Mouse (Mus musculus): ENCODE data around the gene Helz2.

Gene Helz2

GRCm38 (mm10) chr2:181241602-181242313 lies at the start of gene Helz2:
Gene Helz2, minus strand, starts transcription at chr2:181242027.
- peak; percentile 25 for DNase-seq (ENCODE audit: low spot score)

DNA sequence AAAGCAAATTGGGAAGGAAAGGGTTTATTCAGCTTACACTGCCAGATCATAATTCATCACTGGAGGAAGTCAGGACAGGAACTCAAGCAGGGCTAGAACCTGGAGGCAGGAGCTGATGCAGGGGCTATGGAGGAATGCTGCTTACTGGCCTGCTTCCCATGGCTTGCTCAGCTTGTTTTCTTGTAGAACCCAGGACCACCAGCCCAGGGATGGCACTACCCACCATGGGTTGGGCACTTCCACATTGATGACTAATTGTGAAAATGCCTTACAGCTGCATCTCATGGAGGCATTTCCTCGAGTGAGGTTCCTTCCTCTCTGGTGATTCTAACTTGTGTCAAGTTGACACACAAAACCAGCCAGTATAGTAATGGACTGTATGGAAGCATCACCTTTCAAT lies 49.1 kb upstream of the Helz2 start:
- no peak for DNase-seq (ENCODE audit: low spot score)

DNA sequence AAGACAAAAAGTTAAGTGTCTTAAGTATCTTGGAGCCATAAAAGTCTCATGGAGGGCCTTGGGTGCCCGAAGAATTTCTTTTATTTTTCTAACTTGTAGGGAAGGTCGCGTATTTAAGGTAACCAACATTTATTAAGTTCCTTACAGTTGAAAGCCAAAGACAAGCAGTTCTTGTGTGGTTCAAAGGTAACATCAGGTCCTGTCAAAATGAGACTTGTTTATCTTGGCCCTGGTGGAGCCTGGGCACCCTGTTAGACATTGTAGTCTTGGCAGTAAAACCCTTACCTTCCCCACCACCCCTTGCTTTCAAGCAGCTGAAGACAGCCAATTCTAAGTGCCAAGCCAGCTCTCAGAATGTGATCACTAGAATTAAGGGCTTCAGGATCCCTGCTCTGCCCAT lies 46.9 kb upstream of the Helz2 start:
- no peak for DNase-seq (ENCODE audit: low spot score)

- peak; percentile 81 for DNase-seq (ENCODE audit: low spot score)
Measured at GRCm38 (mm10) chr2:181287958-181288350, 46.1 kb upstream of the Helz2 start, which contains the start of gene Gmeb2. Gene Gmeb2, minus strand, starts transcription at chr2:181288035.

- DNase-seq (ENCODE audit: low spot score), result peak; percentile 76
Measured at GRCm38 (mm10) chr2:181287338-181287957, 45.6 kb upstream of the Helz2 start.

DNA sequence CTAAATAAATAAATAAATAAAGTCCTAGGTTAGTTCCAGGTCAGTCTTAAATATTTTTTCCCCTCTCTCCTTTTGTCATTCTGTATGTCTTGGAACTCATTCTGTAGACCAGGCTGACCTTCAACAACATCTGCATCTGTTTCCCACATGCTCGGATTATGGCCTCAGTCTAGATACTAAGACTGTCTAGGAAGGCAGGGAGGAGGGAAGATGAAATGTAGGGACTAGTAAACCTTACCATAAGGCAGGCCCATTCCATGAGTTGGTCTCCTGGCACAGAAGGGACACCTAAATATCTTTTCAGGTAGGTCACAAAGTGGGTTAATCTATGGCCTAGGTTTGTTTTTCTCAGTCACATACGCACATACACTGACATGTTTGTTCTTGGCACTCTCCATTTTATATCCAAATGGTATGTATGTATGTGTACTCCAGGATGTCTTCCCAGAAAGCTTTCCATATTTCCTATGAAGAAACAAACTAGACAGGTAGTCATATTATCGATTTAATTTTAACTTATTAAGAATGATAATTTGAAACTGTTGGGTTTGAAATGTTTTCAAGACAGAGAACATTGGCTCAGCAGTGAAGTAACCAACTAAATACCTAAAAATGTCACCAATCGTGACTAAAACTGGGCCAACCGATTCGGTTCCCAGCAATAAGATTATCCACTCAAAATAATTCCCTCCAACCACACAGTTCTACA lies 45.0 kb upstream of the Helz2 start:
- DNase-seq (ENCODE audit: low spot score), result no peak

DNA sequence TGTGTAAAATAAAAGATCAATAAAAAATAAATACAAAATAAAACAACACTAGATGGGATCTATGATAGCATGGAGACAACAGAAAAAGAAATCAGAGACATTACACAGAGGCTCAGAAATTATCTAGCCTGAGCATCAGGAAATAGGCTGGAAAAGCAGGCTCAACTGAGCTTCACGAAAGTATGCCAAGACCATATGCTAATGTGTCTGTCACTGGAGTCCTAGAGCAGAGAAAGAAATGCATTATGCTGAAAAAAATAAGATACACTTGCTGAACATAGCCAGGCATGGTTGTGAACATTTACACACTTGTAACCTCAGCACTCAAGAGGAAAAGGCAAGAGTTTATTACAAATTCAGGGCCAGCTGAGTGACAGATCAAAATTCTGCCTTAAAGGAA lies 38.1 kb upstream of the Helz2 start:
- no peak for DNase-seq (ENCODE audit: low spot score)

GRCm38 (mm10) chr2:181277866-181278265 lies 36.0 kb upstream of the Helz2 start:
- no peak for DNase-seq (ENCODE audit: low spot score)

- DNase-seq (ENCODE audit: low spot score), result no peak
Measured at GRCm38 (mm10) chr2:181276766-181277165, 34.9 kb upstream of the Helz2 start.

DNA sequence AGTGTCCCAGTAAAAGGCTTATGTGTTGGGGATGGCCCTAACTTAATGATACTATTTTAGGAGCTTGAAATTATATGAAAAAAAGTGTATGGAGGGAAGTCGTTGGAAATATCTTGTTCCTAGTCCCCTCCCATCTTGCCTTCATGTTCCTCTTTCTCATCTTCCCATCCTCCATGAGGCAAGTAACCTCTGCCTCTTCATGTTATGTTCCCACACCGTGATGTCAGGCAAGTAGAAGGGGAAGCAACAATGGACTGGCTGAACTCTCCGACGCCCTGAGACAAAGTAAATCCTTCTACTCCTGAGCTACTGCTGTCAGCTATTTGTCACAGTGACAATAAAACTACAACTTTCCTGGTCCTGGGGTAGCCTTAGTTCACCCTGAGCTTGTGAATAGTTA lies 32.8 kb upstream of the Helz2 start:
- no peak for DNase-seq (ENCODE audit: low spot score)

DNA sequence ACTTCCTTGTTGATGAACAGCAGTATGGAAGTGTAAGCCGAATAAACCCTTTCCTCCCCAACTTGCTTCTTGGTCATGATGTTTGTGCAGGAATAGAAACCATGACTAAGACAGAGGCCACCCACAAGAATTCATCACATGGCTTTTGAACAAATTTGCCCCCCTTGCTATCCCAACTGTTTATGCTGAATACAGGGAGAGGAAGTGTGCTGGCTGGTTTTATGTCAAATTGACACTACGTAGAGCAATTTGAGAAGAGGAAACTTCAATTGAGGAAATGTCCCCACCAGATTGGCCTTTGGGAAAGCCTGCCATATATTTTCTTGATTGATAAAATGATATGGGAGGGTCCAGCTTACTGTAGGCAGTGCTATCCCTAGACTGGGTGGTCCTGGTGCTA lies 32.0 kb upstream of the Helz2 start:
- DNase-seq (ENCODE audit: low spot score), result no peak

- DNase-seq (ENCODE audit: low spot score), result no peak
Measured at GRCm38 (mm10) chr2:181272092-181272491, 30.3 kb upstream of the Helz2 start.

GRCm38 (mm10) chr2:181266839-181267238 lies 25.0 kb upstream of the Helz2 start:
- no peak for DNase-seq (ENCODE audit: low spot score)

DNA sequence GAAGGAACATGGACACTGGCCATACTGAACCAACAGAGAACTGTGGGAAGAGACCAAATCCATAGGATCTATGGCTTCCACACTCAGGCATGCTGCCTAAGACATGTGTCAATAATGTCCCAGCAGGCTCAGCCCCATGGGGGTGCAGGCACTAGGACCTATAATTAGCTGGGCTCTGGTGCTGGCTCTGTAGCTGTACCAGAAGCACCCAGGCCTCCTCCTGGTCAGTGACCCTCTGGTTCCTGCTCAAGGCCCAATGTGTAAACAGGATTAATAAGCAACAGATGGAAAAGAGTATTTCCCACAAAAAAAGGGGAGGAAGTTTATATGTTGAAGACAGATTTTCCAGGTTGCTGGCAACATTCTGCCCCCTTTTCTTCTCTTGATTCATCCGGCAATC lies 11.4 kb upstream of the Helz2 start:
- no peak for DNase-seq (ENCODE audit: low spot score)

DNA sequence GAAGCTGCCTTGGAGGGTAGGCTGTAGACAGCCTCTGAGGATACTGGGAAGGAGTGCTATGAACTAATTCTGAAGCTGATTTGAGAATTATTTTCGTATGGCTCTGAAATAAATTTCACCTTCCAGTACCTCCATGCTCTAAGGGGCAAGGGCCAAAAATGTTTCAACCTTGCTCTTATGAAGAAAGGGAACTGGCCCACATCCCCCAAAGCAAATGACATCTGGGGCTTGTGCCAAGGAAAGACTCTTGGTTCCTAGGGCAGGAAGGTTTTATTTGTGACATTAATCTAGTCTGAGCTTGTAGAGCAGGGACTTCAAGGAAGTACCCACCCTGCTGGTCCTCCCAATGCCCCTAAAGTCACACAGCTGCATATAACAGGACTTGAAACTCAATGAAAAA lies 10.0 kb upstream of the Helz2 start:
- no peak for DNase-seq (ENCODE audit: low spot score)

- no peak for DNase-seq (ENCODE audit: low spot score)
Measured at GRCm38 (mm10) chr2:181249217-181249616, 7.4 kb upstream of the Helz2 start.

GRCm38 (mm10) chr2:181245031-181245430 lies 3.2 kb upstream of the Helz2 start:
- DNase-seq (ENCODE audit: low spot score), result no peak

- no peak for DNase-seq (ENCODE audit: low spot score)
Measured at GRCm38 (mm10) chr2:181243706-181244394, 2.0 kb upstream of the Helz2 start.

GRCm38 (mm10) chr2:181242314-181242665 lies 463 bp upstream of the Helz2 start:
- DNase-seq (ENCODE audit: low spot score), result no peak

DNA sequence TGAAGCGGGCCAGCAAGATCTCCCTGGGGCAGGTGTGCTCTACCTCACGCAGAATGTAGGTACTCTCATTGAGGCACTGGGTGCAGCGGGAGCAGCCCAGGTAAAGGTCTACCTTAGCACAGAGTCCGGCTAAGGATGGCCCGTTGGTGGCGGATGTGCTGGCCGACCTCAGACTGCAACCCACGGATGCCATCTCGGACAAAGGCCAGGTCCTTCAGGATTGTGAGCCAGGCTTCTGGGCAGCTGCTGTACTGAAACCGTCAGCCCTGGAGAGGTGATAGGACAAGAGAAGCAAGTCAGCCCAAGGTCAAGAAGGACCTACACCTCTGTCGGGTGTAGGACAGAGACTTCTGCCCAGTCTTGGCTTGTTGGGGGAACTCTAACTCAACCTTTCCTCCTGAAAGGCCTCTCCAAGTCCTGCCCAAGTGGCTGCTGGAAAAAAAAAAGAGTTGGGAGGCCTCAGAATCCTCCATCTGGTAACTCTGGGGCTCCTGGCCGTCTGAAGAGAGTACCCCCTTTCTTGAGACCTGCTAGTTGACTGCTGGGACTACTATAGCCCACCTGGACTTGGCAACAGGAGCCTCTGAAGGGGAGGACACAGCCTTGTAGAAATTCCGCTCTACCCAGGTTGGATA lies 904 bp downstream of the Helz2 start:
- DNase-seq (ENCODE audit: low spot score), result no peak

GRCm38 (mm10) chr2:181239261-181239660 lies 2.6 kb downstream of the Helz2 start:
- DNase-seq (ENCODE audit: low spot score), result no peak

DNA sequence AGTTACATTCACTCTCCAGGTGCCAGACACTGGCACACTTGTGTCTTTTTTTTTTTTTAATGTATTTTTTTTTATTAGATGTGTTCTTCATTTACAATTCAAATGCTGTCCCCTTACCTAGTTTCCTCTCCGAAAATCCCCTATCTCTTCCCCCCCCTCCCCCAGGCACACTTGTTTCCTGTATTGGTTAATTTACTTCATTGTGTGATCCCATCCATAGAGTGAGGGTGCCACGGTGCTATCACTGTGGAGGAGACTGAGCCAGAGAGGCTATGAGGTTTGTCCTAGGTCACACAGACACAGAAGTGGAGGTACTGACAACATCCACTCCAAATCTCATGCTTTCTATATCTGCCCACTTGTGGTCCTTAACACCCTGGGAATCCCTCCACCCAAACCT lies 3.0 kb downstream of the Helz2 start:
- DNase-seq (ENCODE audit: low spot score), result no peak

All from ovary, postnatal 14 days (tissue).